Mouse (Mus musculus) macrophage (primary cell): ENCODE measurements around the gene Usp12. TPM values are rescaled to one million over a fixed set of nuclear protein-coding genes. Genes with fewer than 3 reads are reported as not detected.

ENCODE experiments used
- H3K27ac ChIP-seq: fragments of 350-480 bp; formaldehyde crosslinking; 2 replicates; pipeline ENCODE4 v1.9.0; 2021
- H3K36me3 ChIP-seq: fragments of 350-480 bp; formaldehyde crosslinking; 2 replicates; pipeline ENCODE4 v1.9.0; 2021; ENCODE audit errors: inconsistent target
- H3K4me3 ChIP-seq: fragments of 350-480 bp; formaldehyde crosslinking; 2 replicates; pipeline ENCODE4 v1.9.0; 2021; ENCODE audit errors: inconsistent target
- H3K79me2 ChIP-seq: fragments of 350-480 bp; formaldehyde crosslinking; 2 replicates; pipeline ENCODE4 v1.9.0; 2021; ENCODE audit errors: inconsistent target
- WGBS: methylation state at CpG from one replicate; pipeline ENCODE4 v1.1.7; 2026; ENCODE audit warnings: inconsistent platforms; ENCODE audit not compliant: missing documents; 5-methylcytosine and 5-hydroxymethylcytosine counted together
- polyA plus RNA-seq: library from polyadenylated mRNA; stranded (reverse); fragments of 250-400 nt; gene quantifications from 3 replicates; pipeline ENCODE4 v1.2.4, GENCODE M21; 2018; ENCODE audit warnings: inconsistent platforms
- total RNA-seq, 78 experiments: library from RNA; depleted of rRNA; stranded (reverse); fragments of 250-400 nt; gene quantifications; 1 replicate in 9 of 78; 2 replicates in 24 of 78; 3 replicates in 43 of 78; 4 replicates in 2 of 78; pipeline ENCODE4 v1.2.4; 2018; ENCODE audit warnings: inconsistent platforms in 56 of 78

Gene Usp12
- 100 to 1,000 TPM in 12 of 26 experiments, 10 to 100 TPM in 14; 37.3 to 274 (median 98.0) TPM for total RNA-seq (2018; cell fraction: chromatin; rRNA removed)
- 100 to 1,000 TPM in 1 of 26 experiments, 10 to 100 TPM in 25; 44.9 to 106 (median 60.7) TPM for total RNA-seq (2018; cell fraction: cytosol; rRNA removed)
- total RNA-seq (2018; cell fraction: nucleus; rRNA removed), result 100 to 1,000 TPM in 13 of 26 experiments, 10 to 100 TPM in 13; 47.1 to 310 (median 98.8) TPM
- polyA plus RNA-seq, result 31.8 to 48.8 TPM (median 40.6 TPM) in 3 replicates

DNA sequence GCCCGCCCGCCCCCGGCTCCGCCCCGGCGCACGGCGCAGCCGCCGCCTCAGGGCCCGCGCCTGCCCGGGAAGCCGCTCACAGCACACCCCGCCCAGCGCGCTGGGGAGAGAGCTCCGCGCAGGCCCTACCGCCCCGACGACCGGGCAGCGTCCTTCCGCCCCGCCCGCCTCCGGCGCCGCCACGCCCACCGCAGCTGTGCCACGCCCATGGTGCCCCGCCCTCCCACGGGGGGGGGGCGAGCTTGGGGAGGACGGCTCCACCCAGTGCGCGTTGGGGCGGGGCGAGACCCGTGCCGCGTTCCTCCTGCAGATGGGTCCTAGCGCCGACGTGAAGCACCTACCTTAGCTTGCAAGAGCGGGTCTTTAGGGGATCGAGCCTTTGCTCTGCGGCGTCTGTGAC lies at the start of gene Usp12:
TSS of gene Usp12 (minus strand) at position 154 of the 400 bp plus-strand sequence.
- H3K27ac ChIP-seq, result peak within 1 kb of the TSS; percentile 69
- peak within 1 kb of the TSS; percentile 81 for H3K4me3 ChIP-seq
- H3K79me2 ChIP-seq, result peaks cover 44% of the 10 kb centered on the region
- no peaks in the 10 kb centered on the region for H3K36me3 ChIP-seq
- under 1% methylated on average over 39 of the region's 51 CpGs for WGBS

DNA sequence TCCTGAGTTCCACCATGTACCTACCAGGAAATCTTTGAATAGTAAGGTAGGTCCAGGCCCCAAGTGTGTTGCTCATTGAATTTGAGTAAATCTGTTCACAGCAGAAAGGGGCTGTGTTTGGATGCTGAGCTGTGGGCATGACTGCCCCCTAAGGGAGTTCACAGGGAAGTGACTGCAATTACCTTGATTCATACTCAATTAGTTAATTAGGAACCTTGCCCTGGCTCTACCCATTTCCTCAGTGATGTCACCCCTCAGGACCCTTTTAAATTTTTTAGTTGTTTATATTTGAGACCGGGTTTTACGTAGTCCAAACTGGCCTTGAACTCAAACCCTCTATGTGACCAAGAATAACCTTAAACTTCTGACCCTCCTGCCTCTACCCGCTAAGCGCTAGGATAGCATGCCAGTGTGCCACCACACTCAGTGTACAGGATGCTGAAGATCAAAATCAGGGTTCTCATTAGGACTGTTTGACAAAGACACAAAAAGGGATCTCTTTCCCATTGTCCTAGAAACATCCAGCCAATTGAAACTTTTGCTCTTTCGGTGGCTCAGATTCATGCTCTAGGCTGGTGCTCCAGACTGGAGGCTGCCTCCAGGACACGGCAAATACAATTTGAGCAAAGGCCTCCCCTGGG lies 49.6 kb upstream of the Usp12 start:
- no peaks in the 10 kb centered on the region for H3K36me3 ChIP-seq
- WGBS, result 35% methylated on average over 6 of the region's 6 CpGs
- no peaks in the 10 kb centered on the region for H3K79me2 ChIP-seq
- no peak overlapping the region for H3K4me3 ChIP-seq
- H3K27ac ChIP-seq, result no peak overlapping the region

GRCm38 (mm10) chr5:146841996-146842395 lies 47.2 kb upstream of the Usp12 start:
- 91% methylated on average over 4 of the region's 4 CpGs for WGBS
- peaks cover 9% of the 10 kb centered on the region for H3K36me3 ChIP-seq
- no peak overlapping the region for H3K27ac ChIP-seq
- H3K4me3 ChIP-seq, result no peak overlapping the region
- no peaks in the 10 kb centered on the region for H3K79me2 ChIP-seq

DNA sequence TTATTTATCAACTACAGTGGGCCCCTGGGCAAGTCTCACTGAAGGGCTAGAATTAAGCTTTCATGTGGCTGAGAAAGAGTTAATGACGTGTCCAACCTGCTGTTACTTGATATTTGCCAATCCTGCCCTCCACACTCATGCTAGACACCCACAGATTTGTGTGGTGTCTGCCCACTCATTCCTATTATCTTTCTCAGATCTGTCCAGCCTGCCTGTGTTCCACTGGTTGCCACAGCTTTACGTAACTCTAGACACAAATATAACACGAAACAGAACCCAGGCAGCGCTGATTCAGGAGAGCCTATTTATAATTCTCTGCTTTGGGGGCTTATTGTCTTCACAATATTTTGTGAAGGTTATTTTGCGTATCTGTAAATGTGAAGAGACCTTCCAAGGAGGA lies 46.5 kb upstream of the Usp12 start:
- H3K79me2 ChIP-seq, result no peaks in the 10 kb centered on the region
- WGBS, result 78% methylated on average over 5 of the region's 5 CpGs
- peaks cover 16% of the 10 kb centered on the region for H3K36me3 ChIP-seq
- no peak overlapping the region for H3K27ac ChIP-seq
- H3K4me3 ChIP-seq, result no peak overlapping the region

- Histone ChIP-seq H3K27ac (no peak overlapping the region), H3K4me3 (no peak overlapping the region), H3K36me3 (peaks cover 24% of the 10 kb centered on the region), H3K79me2 (no peaks in the 10 kb centered on the region)
- no CpG with 5 or more reads among the region's 4 CpGs for WGBS
Observed at GRCm38 (mm10) chr5:146840422-146840821, 45.6 kb upstream of the Usp12 start.

- peaks cover 31% of the 10 kb centered on the region for H3K36me3 ChIP-seq
- no peak overlapping the region for H3K27ac ChIP-seq
- H3K4me3 ChIP-seq, result no peak overlapping the region
- 89% methylated on average over 5 of the region's 5 CpGs for WGBS
- peaks cover 2% of the 10 kb centered on the region; the same call in 1 of the 2 replicates for H3K79me2 ChIP-seq
Observed at GRCm38 (mm10) chr5:146839760-146840159, 45.0 kb upstream of the Usp12 start.

DNA sequence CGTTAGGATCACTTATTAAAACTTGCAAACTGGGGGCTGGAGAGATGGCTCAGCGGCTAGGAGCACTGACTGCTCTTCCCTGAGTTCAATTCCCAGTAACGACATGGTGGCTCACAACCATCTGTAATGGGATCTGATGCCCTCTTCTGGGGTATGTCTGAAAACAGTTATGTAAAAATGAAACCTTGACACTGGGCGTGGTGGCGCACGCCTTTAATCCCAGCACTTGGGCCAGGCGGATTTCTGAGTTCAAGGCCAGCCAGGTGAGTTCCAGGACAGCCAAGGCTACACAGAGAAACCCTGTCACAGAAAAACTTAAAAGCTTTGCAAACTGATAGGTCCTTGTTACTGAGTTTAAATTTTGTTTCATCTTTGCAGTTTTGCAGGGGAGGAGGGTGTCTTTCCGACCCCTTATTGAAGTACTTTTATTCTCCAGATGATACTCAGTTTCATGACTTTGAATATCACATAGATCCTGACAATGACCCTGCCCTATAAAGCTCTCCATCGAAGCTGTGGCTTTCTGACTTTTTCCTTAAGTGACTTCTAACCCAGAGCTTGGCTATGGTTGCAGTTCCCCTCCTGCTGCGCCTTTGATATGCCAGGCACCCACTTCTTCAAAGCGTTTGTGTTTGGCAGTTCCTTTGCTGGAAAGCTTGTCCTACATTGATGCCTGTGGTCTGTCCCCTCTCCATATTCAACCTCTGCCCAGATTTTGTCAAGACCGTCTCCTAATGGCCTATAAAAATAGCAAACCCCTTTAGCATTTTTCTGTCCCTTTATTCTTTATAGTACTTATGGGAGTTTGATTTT lies 44.2 kb upstream of the Usp12 start:
- Histone ChIP-seq H3K27ac (no peak overlapping the region), H3K4me3 (no peak overlapping the region), H3K79me2 (peaks cover 9% of the 10 kb centered on the region), H3K36me3 (peaks cover 31% of the 10 kb centered on the region)
- WGBS, result 77% methylated on average over 12 of the region's 12 CpGs

- 92% methylated on average over 7 of the region's 7 CpGs for WGBS
- Histone ChIP-seq H3K79me2 (peaks cover 18% of the 10 kb centered on the region), H3K36me3 (peaks cover 31% of the 10 kb centered on the region), H3K27ac (no peak overlapping the region), H3K4me3 (no peak overlapping the region)
Observed at GRCm38 (mm10) chr5:146837967-146838720, 43.3 kb upstream of the Usp12 start.

DNA sequence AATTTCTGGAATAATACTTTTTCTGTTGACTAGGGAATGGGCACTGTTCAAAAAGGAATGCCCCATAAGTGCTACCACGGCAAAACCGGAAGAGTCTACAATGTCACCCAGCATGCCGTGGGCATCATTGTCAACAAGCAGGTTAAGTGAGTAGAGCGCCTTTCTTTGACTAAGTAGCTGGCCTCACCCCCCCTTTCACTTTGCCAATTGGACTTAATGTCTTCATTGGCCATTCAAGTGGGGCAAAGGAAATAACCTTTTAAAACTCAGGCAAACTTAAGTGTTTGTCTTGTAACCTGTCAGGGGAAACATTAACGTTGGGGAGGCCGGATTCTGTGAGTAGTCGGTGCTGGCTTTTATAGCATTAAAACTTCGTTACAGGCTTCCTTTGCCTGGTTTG lies 40.2 kb upstream of the Usp12 start:
- 57% methylated on average over 8 of the region's 8 CpGs for WGBS
- Histone ChIP-seq H3K36me3 (peaks cover 31% of the 10 kb centered on the region), H3K4me3 (no peak overlapping the region), H3K79me2 (peaks cover 19% of the 10 kb centered on the region), H3K27ac (no peak overlapping the region)

DNA sequence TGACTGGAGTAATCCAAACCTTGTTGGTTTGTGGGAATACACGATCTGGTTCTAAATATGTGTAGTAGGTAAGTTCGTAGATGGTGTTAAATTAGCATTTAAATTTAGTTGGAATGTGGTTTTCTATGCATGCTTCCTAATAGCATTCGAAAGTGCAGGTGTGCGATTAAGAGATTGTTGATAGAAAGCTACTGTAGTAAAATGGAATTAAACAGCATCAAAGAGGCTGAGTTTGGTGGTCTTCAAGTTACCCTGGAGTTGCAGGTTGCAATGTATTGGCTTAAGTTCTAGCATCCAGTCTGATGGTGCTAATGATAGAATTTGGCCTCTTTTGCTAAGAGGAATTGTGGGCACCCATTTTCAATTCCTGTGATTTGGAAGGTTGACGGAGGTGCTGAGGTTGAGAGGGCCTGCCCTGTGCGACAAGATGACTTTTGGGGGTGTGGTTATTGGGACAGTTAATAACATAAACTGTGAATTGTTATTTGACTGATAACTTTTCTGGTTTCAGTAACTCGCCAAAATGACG lies 38.9 kb upstream of the Usp12 start:
- H3K27ac ChIP-seq, result peak overlapping the region; percentile 94

GRCm38 (mm10) chr5:146832769-146833448 lies 38.1 kb upstream of the Usp12 start, which contains the start of gene Rpl21:
Gene Rpl21, plus strand, starts transcription at chr5:146832890.
- peak within 1 kb of the TSS; percentile 90 for H3K4me3 ChIP-seq
- peak within 1 kb of the TSS; percentile 94 for H3K27ac ChIP-seq
- peaks cover 19% of the 10 kb centered on the region for H3K79me2 ChIP-seq
- H3K36me3 ChIP-seq, result peaks cover 31% of the 10 kb centered on the region
- under 1% methylated on average over 55 of the region's 60 CpGs for WGBS

More for the DNA sequence above, 38.9 kb upstream of the Usp12 start:
- 8% methylated on average over 8 of the region's 8 CpGs for WGBS
- H3K36me3 ChIP-seq, result peaks cover 31% of the 10 kb centered on the region
- peaks cover 19% of the 10 kb centered on the region for H3K79me2 ChIP-seq
- H3K4me3 ChIP-seq, result peak overlapping the region; percentile 90

- 53% methylated on average over 7 of the region's 7 CpGs for WGBS
- H3K79me2 ChIP-seq, result peaks cover 19% of the 10 kb centered on the region
Observed at GRCm38 (mm10) chr5:146832435-146832768, 37.6 kb upstream of the Usp12 start.

DNA sequence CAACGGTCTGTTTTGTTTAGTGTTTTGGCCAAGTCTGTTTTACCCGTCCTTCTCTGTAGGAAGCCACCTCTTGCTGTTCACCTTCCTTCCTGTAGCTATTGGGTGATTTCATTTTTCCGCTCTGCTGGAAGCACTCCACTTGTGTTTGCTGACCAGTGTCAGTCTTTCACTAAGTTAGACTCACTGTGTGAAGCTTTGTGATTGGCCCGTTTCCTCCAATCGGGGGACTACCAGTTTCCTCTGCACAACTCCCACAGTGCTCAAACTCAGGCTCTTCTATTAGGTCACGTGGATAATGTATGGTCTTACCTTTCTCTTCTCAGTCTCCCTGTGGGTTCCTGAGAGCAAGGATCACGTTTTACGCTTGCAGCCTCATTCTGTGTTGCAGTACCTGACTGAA lies 34.7 kb upstream of the Usp12 start:
- H3K27ac ChIP-seq, result peak overlapping the region; percentile 52
- H3K79me2 ChIP-seq, result peaks cover 16% of the 10 kb centered on the region
- peak overlapping the region; percentile 33 for H3K4me3 ChIP-seq
- no peaks in the 10 kb centered on the region for H3K36me3 ChIP-seq
- 3% methylated on average over 8 of the region's 8 CpGs for WGBS

More at GRCm38 (mm10) chr5:146832435-146832768, 37.6 kb upstream of the Usp12 start:
- peak overlapping the region; percentile 94 for H3K27ac ChIP-seq
- peak overlapping the region; percentile 90; the same call in 1 of the 2 replicates for H3K4me3 ChIP-seq
- peaks cover 26% of the 10 kb centered on the region for H3K36me3 ChIP-seq
